Mouse (Mus musculus) 3134 (cell line): ENCODE data around the gene Mvp.

Source experiments
- DNase-seq: peaks from one replicate; pipeline ENCODE4 v3.0.0-alpha.2; 2011; ENCODE audit warnings: low spot score; ENCODE audit not compliant: insufficient read length; ENCODE audit errors: extremely low read depth

Mvp gene

GRCm38 (mm10) chr7:127014320-127014719 is at the start of gene Mvp:
TSS of gene Mvp (minus strand) at chr7:127014621.
- peak; percentile 75 for DNase-seq

GRCm38 (mm10) chr7:127055026-127055585 is 40.7 kb upstream of the Mvp start:
- DNase-seq, result no peak

GRCm38 (mm10) chr7:127041851-127042672 is 27.6 kb upstream of the Mvp start, which contains the start of gene Kif22:
TSS of gene Kif22 (minus strand) at chr7:127042471.
- DNase-seq, result peak; percentile 79

GRCm38 (mm10) chr7:127031244-127031643 is 16.8 kb upstream of the Mvp start:
- DNase-seq, result no peak

GRCm38 (mm10) chr7:127030172-127030571 is 15.8 kb upstream of the Mvp start:
- DNase-seq, result no peak

GRCm38 (mm10) chr7:127027885-127028284 is 13.5 kb upstream of the Mvp start:
- no peak for DNase-seq

GRCm38 (mm10) chr7:127026984-127027726 is 12.7 kb upstream of the Mvp start, which contains the start of gene Maz:
TSS of gene Maz (minus strand) at chr7:127027037.
- peak; percentile 99 for DNase-seq

- DNase-seq, result no peak
Measured at GRCm38 (mm10) chr7:127026616-127026983, 12.2 kb upstream of the Mvp start.

- DNase-seq, result peak; percentile 65
Measured at GRCm38 (mm10) chr7:127026161-127026600, 11.8 kb upstream of the Mvp start.

- no peak for DNase-seq
Measured at GRCm38 (mm10) chr7:127025556-127026160, 11.2 kb upstream of the Mvp start.

- peak; percentile 81 for DNase-seq
Measured at GRCm38 (mm10) chr7:127024755-127025555, 10.5 kb upstream of the Mvp start.

GRCm38 (mm10) chr7:127023896-127024690 is 9.7 kb upstream of the Mvp start:
- DNase-seq, result no peak

- no peak for DNase-seq
Measured at GRCm38 (mm10) chr7:127023272-127023691, 8.9 kb upstream of the Mvp start.

- DNase-seq, result no peak
Measured at GRCm38 (mm10) chr7:127022528-127023271, 8.3 kb upstream of the Mvp start.

GRCm38 (mm10) chr7:127021563-127022527 is 7.4 kb upstream of the Mvp start:
- no peak for DNase-seq

- peak; percentile 49 for DNase-seq
Measured at GRCm38 (mm10) chr7:127020901-127021562, 6.6 kb upstream of the Mvp start, which contains the start of the genes Gm42742 and Prrt2. TSS of gene Gm42742 (minus strand) at chr7:127021097. TSS of gene Prrt2 (minus strand) at chr7:127021211.

GRCm38 (mm10) chr7:127020491-127020890 is 6.1 kb upstream of the Mvp start:
- no peak for DNase-seq
